Mouse (Mus musculus) hindbrain, embryonic 16.5 days (tissue): ENCODE measurements around the gene Auts2. TPM values are rescaled to one million over a fixed set of nuclear protein-coding genes. Genes with fewer than 3 reads are reported as not detected.
"Not testable (repeated sequence)": the region's sequence is repeated elsewhere in the genome, so short reads cannot be mapped to it uniquely, and the experiment has no call there.

Experiments
- ATAC-seq: fragments of 200-750 bp; cut with Nextera tagmentation; 2 replicates; pipeline ENCODE4 v1.8.0; 2017; ENCODE audit warnings: moderate TSS enrichment, moderate library complexity
- H3K27ac ChIP-seq: fragments of 300-500 bp; sonication (generic); 2 replicates; pipeline ENCODE4 v1.5.1; 2014; ENCODE audit warnings: low read depth, mild to moderate bottlenecking, control low read depth, low read length, moderate library complexity
- H3K27me3 ChIP-seq: fragments of 300-500 bp; sonication (generic); replicated peaks from 2 replicates; pipeline ENCODE4 v1.6.1; 2014; ENCODE audit warnings: low read length; ENCODE audit not compliant: control insufficient read depth, insufficient read depth
- H3K36me3 ChIP-seq: fragments of 300-500 bp; sonication (generic); 2 replicates; pipeline ENCODE4 v1.6.1; 2014; ENCODE audit warnings: mild to moderate bottlenecking, low read length, moderate library complexity, mixed read lengths; ENCODE audit not compliant: control insufficient read depth, insufficient read depth
- H3K4me1 ChIP-seq: fragments of 300-500 bp; sonication (generic); 2 replicates; pipeline ENCODE4 v1.6.1; 2014; ENCODE audit warnings: low read depth, low read length; ENCODE audit not compliant: control insufficient read depth, insufficient read depth
- H3K4me2 ChIP-seq: fragments of 300-500 bp; sonication (generic); 2 replicates; pipeline ENCODE4 v1.6.1; 2014; ENCODE audit warnings: mild to moderate bottlenecking, low read length, control low read depth, moderate library complexity
- H3K4me3 ChIP-seq: fragments of 300-500 bp; sonication (generic); 2 replicates; pipeline ENCODE4 v1.5.1; 2014; ENCODE audit warnings: mild to moderate bottlenecking, low read length, control low read depth, moderate library complexity
- H3K9ac ChIP-seq: fragments of 300-500 bp; sonication (generic); 2 replicates; pipeline ENCODE4 v1.6.1; 2014; ENCODE audit warnings: low read depth, mild to moderate bottlenecking, control low read depth, low read length, moderate library complexity
- H3K9me3 ChIP-seq: fragments of 300-500 bp; sonication (generic); 2 replicates; pipeline ENCODE4 v1.6.1; 2014; ENCODE audit warnings: mild to moderate bottlenecking, low read length, moderate library complexity; ENCODE audit not compliant: control insufficient read depth
- WGBS: fragments of 180-500 bp; shearing (Covaris S2); extraction: QIAGEN DNeasy Blood & Tissue Kit; methylation state at CpG from one replicate; pipeline ENCODE4 v1.1.7; 2014; 5-methylcytosine and 5-hydroxymethylcytosine counted together
- polyA plus RNA-seq: library from polyadenylated mRNA; unstranded; fragments of >200 nt; fragmentation: Nextera tagmentation; extraction: Ambion mirVana; gene quantifications from 2 replicates; pipeline ENCODE4 v1.2.1, GENCODE M21; 2015

Gene Auts2
- 43.2 and 53.4 TPM in 2 replicates for polyA plus RNA-seq

DNA sequence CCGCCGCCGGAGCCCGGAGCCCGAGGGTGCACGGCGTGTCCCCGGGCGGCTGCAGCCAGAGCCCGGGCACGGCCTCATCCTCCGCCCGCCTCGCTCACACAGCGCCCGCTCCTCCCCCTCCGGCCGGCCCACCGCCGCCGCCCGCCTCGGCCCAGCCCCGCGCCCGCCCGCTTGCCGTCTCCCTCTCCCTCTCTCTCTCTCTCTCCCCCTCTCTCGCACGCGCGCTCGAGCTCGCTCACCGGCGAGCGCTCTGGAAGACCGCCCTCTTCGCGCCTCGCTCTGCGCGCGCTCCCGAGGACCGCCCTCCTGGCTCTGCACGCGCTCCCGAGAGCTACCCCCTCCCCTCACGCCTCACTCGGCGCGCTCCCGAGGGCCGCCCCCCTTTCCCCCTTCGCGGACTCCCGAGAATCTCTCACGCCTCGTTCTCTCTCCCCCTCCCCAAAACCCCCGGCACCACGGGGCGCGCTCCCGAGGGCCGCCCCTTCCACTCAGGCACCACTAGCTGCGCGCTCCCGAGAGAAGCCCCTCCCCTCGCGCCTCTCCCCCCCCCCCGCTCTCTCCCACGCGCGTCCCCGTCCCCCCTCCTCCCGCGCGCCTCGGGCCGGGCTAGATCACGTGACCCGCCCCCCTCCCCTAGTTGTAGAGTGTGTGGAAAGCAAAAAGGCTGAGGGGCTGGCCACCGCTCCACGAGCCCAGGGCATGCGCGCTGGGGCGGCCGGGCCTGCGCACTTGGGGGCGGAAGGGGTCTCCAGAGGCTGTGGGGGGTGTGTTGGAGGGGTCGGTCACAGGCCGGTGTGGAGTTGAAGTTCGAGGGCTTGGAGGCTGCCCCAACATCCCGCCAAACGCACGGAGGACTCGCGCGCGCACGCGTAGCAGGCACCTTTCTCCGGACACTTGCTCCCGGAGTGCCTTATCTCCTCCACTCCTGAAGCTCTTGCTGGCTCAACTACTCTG lies at the start of gene Auts2:
Gene Auts2 (minus strand): TSS at position 227 of the 954 bp plus-strand sequence.
- Histone ChIP-seq H3K4me2 (peak within 1 kb of the TSS; percentile 67), H3K36me3 (no peaks in the 10 kb centered on the region), H3K4me1 (peaks cover 10% of the 10 kb centered on the region), H3K27me3 (no peaks in the 10 kb centered on the region), H3K27ac (peak within 1 kb of the TSS; percentile 92), H3K4me3 (peak within 1 kb of the TSS; percentile 66), H3K9ac (peak within 1 kb of the TSS; percentile 78), H3K9me3 (no peaks in the 10 kb centered on the region)
- ATAC-seq: peak; percentile 90
- under 1% methylated on average over 69 of the region's 105 CpGs for WGBS

GRCm38 (mm10) chr5:132591721-132592695 lies 48.9 kb upstream of the Auts2 start:
- Histone ChIP-seq H3K27me3 (no peaks in the 10 kb centered on the region), H3K4me2 (no peak overlapping the region), H3K9ac (no peak overlapping the region), H3K4me1 (no peaks in the 10 kb centered on the region), H3K4me3 (no peak overlapping the region), H3K27ac (no peak overlapping the region), H3K36me3 (no peaks in the 10 kb centered on the region), H3K9me3 (no peaks in the 10 kb centered on the region)
- WGBS: 65% methylated on average over 24 of the region's 24 CpGs
- no peak for ATAC-seq

DNA sequence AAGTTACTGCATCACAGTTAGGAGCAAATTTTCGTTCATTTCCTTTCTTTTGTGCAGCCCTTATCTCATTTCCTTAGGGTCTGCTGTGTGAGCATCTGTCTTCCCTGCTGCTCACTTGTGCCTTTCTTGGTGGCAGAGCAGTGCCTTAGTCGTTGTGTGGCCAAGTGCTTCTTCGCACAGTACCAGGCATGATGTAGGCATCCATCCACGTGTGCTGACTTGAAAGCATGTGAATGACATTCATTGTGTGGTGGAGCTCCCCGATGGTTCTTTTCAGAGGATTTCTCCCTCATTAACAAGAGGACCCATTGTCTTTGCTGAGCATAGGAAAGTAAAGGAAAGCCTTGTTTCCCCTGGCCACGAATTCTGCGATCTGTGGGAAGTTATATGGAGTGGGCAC lies 36.6 kb upstream of the Auts2 start:
- H3K4me2 ChIP-seq: no peak overlapping the region
- H3K4me3 ChIP-seq: no peak overlapping the region
- no peak for ATAC-seq
- H3K36me3 ChIP-seq: no peaks in the 10 kb centered on the region
- no peaks in the 10 kb centered on the region for H3K9me3 ChIP-seq
- H3K27me3 ChIP-seq: no peaks in the 10 kb centered on the region
- H3K9ac ChIP-seq: no peak overlapping the region
- 27% methylated on average over 7 of the region's 7 CpGs for WGBS
- H3K4me1 ChIP-seq: no peaks in the 10 kb centered on the region
- no peak overlapping the region for H3K27ac ChIP-seq

DNA sequence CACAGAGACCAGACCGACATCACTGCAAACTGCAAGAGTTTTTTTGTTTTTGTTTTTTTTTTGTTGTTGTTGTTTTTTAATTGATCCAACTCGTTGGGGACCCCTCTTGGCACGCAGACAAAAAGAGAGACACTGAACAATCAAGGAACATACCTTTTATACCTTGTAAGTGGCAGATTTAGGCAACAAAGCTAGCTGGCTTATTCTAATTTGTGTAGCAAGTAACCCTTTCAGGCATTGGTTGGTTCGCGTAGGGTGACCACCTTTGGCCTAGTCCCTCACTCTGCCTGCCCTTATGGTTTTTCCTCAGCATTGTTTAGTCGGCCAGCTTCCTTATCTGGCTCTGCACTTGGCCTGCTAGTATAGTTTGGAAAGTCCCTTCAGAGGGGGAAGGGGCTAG lies 17.6 kb upstream of the Auts2 start:
- not testable (repeated sequence) for H3K4me3 ChIP-seq, ATAC-seq, H3K4me2 ChIP-seq, H3K9me3 ChIP-seq, H3K27me3 ChIP-seq, H3K9ac ChIP-seq, H3K4me1 ChIP-seq, H3K36me3 ChIP-seq, H3K27ac ChIP-seq
- 82% methylated on average over 6 of the region's 6 CpGs for WGBS

- H3K27me3 ChIP-seq: no peaks in the 10 kb centered on the region
- H3K9ac ChIP-seq: no peak overlapping the region
- H3K9me3 ChIP-seq: no peaks in the 10 kb centered on the region
- peaks cover 4% of the 10 kb centered on the region; the same call in 1 of the 2 replicates for H3K4me1 ChIP-seq
- no peak overlapping the region for H3K4me2 ChIP-seq
- no peak overlapping the region for H3K4me3 ChIP-seq
- no peaks in the 10 kb centered on the region for H3K36me3 ChIP-seq
- no peak overlapping the region for H3K27ac ChIP-seq
- 58% methylated on average over 1 of the region's 1 CpGs for WGBS
- no peak for ATAC-seq
Measured at GRCm38 (mm10) chr5:132545761-132546160, 2.6 kb upstream of the Auts2 start.

DNA sequence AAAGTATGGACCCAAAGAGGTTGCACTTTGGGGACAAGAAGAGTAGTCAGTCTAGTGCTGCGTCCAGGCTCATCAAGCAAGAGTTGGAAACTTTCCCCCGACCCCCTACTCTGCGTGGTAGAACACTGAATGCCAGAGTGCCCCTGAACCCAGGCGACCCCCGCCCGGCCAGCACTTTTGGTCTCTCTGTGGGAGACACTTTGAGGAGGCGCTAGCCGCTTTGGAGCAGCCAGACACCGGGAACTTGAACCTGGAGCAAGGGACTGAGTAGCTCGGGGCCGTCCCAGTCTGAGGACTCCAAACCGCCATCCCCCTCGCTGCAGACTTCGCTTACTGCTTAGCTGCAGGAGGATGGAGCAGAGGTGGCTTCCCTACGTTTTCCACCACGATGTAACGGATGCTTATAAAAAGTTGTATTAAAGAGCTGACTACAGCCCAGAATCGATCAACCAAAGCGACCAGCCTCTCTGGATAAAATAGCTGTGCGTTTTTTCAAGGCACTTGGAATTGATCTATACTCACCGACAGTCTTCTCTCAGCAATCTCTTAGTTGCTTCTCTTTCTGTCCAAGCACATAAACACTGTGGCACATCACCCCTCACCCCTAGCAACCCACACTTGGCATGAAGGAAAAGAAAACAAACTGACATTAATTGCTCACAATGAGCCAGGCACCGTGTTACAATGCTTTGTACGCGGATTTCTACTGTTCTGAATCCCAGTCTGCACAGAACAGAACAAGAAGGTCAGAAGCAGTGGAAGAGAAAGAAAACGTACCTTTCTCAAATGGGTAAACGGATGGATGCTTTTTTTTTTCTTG lies 1.2 kb upstream of the Auts2 start:
- peak overlapping the region; percentile 66 for H3K4me3 ChIP-seq
- 0 out of 2 replicates have a peak overlapping the region, but pooled peaks have one; percentile 16 for H3K27ac ChIP-seq
- 3% methylated on average over 26 of the region's 26 CpGs for WGBS
- H3K36me3 ChIP-seq: no peaks in the 10 kb centered on the region
- ATAC-seq: no peak
- no peaks in the 10 kb centered on the region for H3K27me3 ChIP-seq
- no peaks in the 10 kb centered on the region for H3K9me3 ChIP-seq
- H3K9ac ChIP-seq: peak overlapping the region; percentile 26; the same call in 1 of the 2 replicates
- peak overlapping the region; percentile 67 for H3K4me2 ChIP-seq
- peaks cover 8% of the 10 kb centered on the region for H3K4me1 ChIP-seq

DNA sequence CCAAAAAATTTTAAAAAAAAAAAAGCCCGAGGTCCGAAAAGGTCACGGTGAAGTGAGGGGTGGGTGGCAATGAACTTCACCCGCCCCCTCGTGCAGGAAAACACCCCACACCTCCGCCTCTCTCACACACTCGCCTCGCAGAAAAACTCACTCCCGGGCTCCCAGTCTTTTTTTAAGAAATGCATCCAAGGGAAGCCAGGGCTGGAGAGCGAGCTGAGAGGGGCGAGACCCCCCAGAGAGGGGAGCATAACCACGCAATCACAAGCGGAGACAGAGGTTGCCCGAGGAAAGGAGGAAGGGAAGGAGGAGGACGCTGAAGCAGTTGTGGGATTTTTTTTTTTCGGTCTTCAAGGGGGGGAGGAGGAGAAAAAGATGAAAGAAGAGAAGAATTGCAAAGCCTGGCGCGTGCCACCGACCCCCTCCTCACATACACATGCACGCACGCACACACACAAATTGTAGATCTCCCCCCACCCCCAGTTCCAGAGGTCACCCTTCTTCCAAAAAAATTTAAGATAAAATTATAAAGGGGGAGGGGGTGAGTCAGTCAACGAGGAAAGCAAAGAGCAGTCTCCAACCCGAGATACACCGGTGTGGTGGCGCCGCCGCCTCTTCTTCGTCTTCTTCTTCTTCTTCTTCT lies 643 bp downstream of the Auts2 start:
- Histone ChIP-seq H3K4me1 (peaks cover 12% of the 10 kb centered on the region), H3K4me2 (peak overlapping the region; percentile 67), H3K27me3 (no peaks in the 10 kb centered on the region), H3K36me3 (no peaks in the 10 kb centered on the region), H3K4me3 (peak overlapping the region; percentile 66), H3K9ac (peak overlapping the region; percentile 78), H3K9me3 (no peaks in the 10 kb centered on the region), H3K27ac (peak overlapping the region; percentile 92)
- WGBS: 0% methylated on average over 28 of the region's 28 CpGs
- no peak; the same call in 1 of the 2 replicates for ATAC-seq

DNA sequence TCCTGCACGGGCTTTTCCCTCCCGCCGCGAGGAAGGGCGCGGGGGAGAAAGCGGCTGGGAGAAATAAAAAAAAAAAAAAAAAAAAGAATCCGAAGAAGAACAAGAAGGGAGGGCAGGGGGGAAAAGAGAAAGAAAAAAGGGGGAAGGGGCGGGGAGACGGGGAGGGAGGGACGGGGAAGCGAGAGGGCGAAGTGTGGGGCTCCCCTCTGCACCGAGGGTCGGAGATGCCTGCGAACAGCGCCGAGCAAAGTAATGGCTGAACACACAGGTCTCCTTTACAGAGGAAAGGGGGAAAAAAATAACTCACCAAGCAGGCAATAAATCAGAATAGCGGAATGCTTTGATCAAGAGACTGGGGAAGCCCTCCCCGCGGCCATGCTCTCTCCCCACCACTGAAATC lies 1.2 kb downstream of the Auts2 start:
- H3K9ac ChIP-seq: peak overlapping the region; percentile 78
- peaks cover 13% of the 10 kb centered on the region for H3K4me1 ChIP-seq

More for the DNA sequence above, 1.2 kb downstream of the Auts2 start:
- WGBS: under 1% methylated on average over 17 of the region's 21 CpGs
- H3K27ac ChIP-seq: peak overlapping the region; percentile 92
- H3K4me3 ChIP-seq: peak overlapping the region; percentile 66
- no peaks in the 10 kb centered on the region for H3K9me3 ChIP-seq
- no peaks in the 10 kb centered on the region for H3K36me3 ChIP-seq
- ATAC-seq: no peak
- H3K4me2 ChIP-seq: peak overlapping the region; percentile 67
- H3K27me3 ChIP-seq: no peaks in the 10 kb centered on the region
